Mouse (Mus musculus) G1E (cell line): Measurements from ENCODE around the gene Nprl2. TPM values are rescaled to one million over a fixed set of nuclear protein-coding genes. Genes with fewer than 3 reads are reported as not detected.
A peak's percentile ranks its signal among the peaks of the same experiment; 100 is the strongest.

Source experiments
- ATAC-seq: 2 replicates; pipeline ENCODE4 v1.8.0; 2016; ENCODE audit warnings: mild to moderate bottlenecking; ENCODE audit not compliant: insufficient number of reproducible peaks, poor library complexity, low FRiP score, severe bottlenecking; ENCODE audit errors: extremely low read depth
- DNase-seq: peaks from one replicate; pipeline ENCODE4 v3.0.0; 2012; ENCODE audit warnings: low spot score
- H3K27me3 ChIP-seq: 2 replicates; pipeline ENCODE4 v1.6.1; 2012; ENCODE audit warnings: mild to moderate bottlenecking, low read length, inconsistent platforms; ENCODE audit not compliant: insufficient read depth
- H3K36me3 ChIP-seq: replicated peaks from 2 replicates; pipeline ENCODE3; 2012; ENCODE audit warnings: mild to moderate bottlenecking, inconsistent platforms
- H3K4me1 ChIP-seq: 2 replicates; pipeline ENCODE4 v1.6.1; 2012; ENCODE audit warnings: low read depth, low read length, inconsistent platforms, mixed read lengths; ENCODE audit not compliant: insufficient read depth
- H3K4me3 ChIP-seq: 2 replicates; pipeline ENCODE4 v1.5.1; 2012; ENCODE audit warnings: low read depth, mild to moderate bottlenecking, inconsistent platforms, low read length, moderate library complexity, mixed read lengths
- H3K9me3 ChIP-seq: replicated peaks from 2 replicates; pipeline ENCODE4 v1.6.1; 2012; ENCODE audit warnings: inconsistent platforms
- CTCF ChIP-seq: IDR thresholded peaks from 2 replicates; pipeline ENCODE4 v1.5.1; 2012; ENCODE audit warnings: low read depth, low read length, inconsistent platforms, mixed read lengths
- GATA1 ChIP-seq: IDR thresholded peaks from 2 replicates; pipeline ENCODE4 v1.6.1; 2012; ENCODE audit warnings: borderline replicate concordance, low read length, inconsistent platforms, mixed read lengths
- GATA2 ChIP-seq: IDR thresholded peaks from 2 replicates; pipeline ENCODE4 v1.6.1; 2012; ENCODE audit warnings: low read depth, low read length, inconsistent platforms, borderline replicate concordance
- POLR2AphosphoS5 ChIP-seq: IDR thresholded peaks from 2 replicates; pipeline ENCODE4 v1.6.1; 2012; ENCODE audit warnings: low read depth, low read length, inconsistent platforms; ENCODE audit not compliant: insufficient replicate concordance
- TAL1 ChIP-seq: conservative IDR thresholded peaks from 2 replicates; pipeline ENCODE4 v1.6.1; 2012; ENCODE audit warnings: low read depth, low read length, inconsistent platforms, mixed read lengths
- polyA plus RNA-seq: library from polyadenylated mRNA; stranded (reverse); fragments of >175 nt; gene quantifications from 2 replicates; pipeline ENCODE4 v1.2.3, GENCODE M21; 2012
- total RNA-seq, 2 experiments: library from RNA; stranded (forward) in 1 of 2; stranded (reverse) in 1 of 2; fragments of 200-1000 nt in 1 of 2; fragments of >200 nt in 1 of 2; fragmentation: Nextera tagmentation in 1 of 2; gene quantifications; 2 replicates each; pipeline ENCODE4 v1.2.3; 2014 to 2017

Nprl2 gene
- total and polyA plus RNA-seq, 3 experiments = 1.7 to 22.6 (median 18.4) TPM

GRCm38 (mm10) chr9:107520331-107520730 is 21.7 kb upstream of the Nprl2 start:
- H3K4me3 ChIP-seq = no peak overlapping the region
- H3K27me3 ChIP-seq = peaks cover 69% of the 10 kb centered on the region
- H3K4me1 ChIP-seq = peaks cover 3% of the 10 kb centered on the region; the same call in 1 of the 2 replicates
- no peaks in the 10 kb centered on the region for H3K36me3 ChIP-seq
- H3K9me3 ChIP-seq = no peaks in the 10 kb centered on the region
- no peak for DNase-seq
- no peak for TF ChIP-seq GATA1
- TF ChIP-seq CTCF = no peak
- no peak for TF ChIP-seq POLR2AphosphoS5
- TF ChIP-seq GATA2 = no peak
- no peak for TF ChIP-seq TAL1
- ATAC-seq = no peak

DNA sequence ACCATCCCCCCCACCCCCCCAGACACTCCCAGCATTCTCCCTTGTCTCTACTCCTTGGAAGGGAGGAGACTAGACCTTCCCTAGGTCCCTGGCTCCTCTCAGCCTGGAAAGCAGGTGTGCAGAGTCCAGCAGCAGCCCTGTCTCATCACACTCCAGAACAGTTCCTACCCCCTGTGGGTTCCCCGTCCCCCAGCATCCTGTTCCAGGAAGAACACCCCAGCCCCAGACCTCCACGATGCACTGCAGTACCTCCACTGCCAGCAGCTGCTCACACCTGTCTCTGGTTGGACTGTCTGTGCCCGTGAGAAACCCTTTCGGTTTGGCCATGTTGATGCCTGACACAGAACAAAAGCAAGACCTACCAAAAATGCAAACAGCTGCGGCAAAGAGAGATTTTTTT is 20.8 kb upstream of the Nprl2 start:
- H3K4me1 ChIP-seq = peaks cover 3% of the 10 kb centered on the region
- no peak overlapping the region for H3K4me3 ChIP-seq
- peaks cover 76% of the 10 kb centered on the region for H3K27me3 ChIP-seq
- TF ChIP-seq GATA1 = no peak
- TF ChIP-seq GATA2 = no peak
- no peak for TF ChIP-seq CTCF
- no peak for TF ChIP-seq POLR2AphosphoS5
- TF ChIP-seq TAL1 = no peak
- DNase-seq (no peak), ATAC-seq (no peak)
- no peaks in the 10 kb centered on the region for H3K9me3 ChIP-seq
- no peaks in the 10 kb centered on the region for H3K36me3 ChIP-seq

- DNase-seq (no peak), ATAC-seq (no peak)
- no peak overlapping the region for H3K4me3 ChIP-seq
- H3K36me3 ChIP-seq = no peaks in the 10 kb centered on the region
- TF ChIP-seq TAL1 = no peak
- TF ChIP-seq CTCF = no peak
- TF ChIP-seq GATA1 = no peak
- TF ChIP-seq GATA2 = no peak
- TF ChIP-seq POLR2AphosphoS5 = no peak
- peaks cover 78% of the 10 kb centered on the region for H3K27me3 ChIP-seq
- no peaks in the 10 kb centered on the region for H3K9me3 ChIP-seq
- H3K4me1 ChIP-seq = peaks cover 10% of the 10 kb centered on the region
These were observed 20.2 kb upstream of the Nprl2 start for GRCm38 (mm10) chr9:107521711-107522399.

- DNase-seq (no peak), ATAC-seq (no peak)
- Histone ChIP-seq H3K4me1 (peaks cover 12% of the 10 kb centered on the region), H3K9me3 (no peaks in the 10 kb centered on the region), H3K36me3 (no peaks in the 10 kb centered on the region), H3K27me3 (peaks cover 78% of the 10 kb centered on the region), H3K4me3 (no peak overlapping the region)
- TF ChIP-seq TAL1 (no peak), CTCF (no peak), GATA2 (no peak), POLR2AphosphoS5 (no peak), GATA1 (no peak)
These were observed 19.7 kb upstream of the Nprl2 start for GRCm38 (mm10) chr9:107522400-107522711.

DNA sequence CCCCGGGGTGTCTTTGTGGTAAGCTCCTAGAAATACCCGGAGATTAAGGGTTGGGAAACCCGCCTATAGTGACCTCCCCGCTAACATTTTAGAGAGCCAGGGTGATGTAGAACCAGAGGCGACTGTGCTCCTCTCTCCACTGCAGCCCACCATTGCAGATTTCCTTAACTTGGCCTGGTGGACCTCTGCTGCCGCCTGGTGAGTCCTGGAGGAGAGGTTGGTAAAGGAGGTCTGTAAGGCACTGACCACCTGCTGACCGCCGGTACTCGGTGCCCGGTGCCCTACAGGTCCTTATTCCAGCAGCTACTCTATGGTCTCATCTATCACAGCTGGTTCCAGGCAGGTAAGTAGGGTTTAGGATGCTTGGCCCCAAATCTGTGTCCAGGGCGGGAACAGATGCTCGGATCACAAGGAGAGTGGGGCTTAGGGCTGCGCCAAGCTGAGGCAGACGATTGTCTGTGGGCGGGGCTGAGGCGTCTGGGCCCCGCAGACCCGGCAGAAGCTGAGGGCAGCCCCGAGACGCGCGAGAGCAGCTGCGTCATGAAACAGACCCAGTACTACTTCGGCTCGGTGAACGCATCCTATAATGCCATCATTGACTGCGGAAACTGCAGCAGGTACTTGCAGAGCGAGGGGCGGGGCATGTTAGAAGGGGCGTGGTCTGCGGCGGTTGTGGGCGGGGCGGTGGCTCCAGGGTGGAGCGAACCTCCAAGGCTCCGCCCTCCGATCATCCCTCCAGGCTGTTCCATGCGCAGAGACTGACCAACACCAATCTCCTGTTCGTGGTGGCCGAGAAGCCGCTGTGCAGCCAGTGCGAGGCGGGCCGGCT is 15.6 kb upstream of the Nprl2 start:
- Histone ChIP-seq H3K36me3 (no peaks in the 10 kb centered on the region), H3K4me1 (peaks cover 9% of the 10 kb centered on the region), H3K9me3 (no peaks in the 10 kb centered on the region), H3K4me3 (no peak overlapping the region), H3K27me3 (peaks cover 72% of the 10 kb centered on the region)
- TF ChIP-seq CTCF (no peak), GATA1 (no peak), TAL1 (no peak), POLR2AphosphoS5 (no peak), GATA2 (no peak)
- ATAC-seq = no peak
- no peak for DNase-seq

- Histone ChIP-seq H3K36me3 (peaks cover 37% of the 10 kb centered on the region), H3K27me3 (peaks cover 16% of the 10 kb centered on the region), H3K4me1 (peaks cover 51% of the 10 kb centered on the region), H3K9me3 (no peaks in the 10 kb centered on the region), H3K4me3 (peak within 1 kb of the TSS; percentile 76)
- DNase-seq (peak; percentile 96), ATAC-seq (peak; percentile 91)
- no peak for TF ChIP-seq GATA1
- TF ChIP-seq TAL1 = no peak
- TF ChIP-seq GATA2 = no peak
- no peak for TF ChIP-seq POLR2AphosphoS5
- no peak for TF ChIP-seq CTCF
These were observed 8.1 kb upstream of the Nprl2 start, which contains the start of gene Tmem115 for GRCm38 (mm10) chr9:107533791-107534407. Tmem115 (plus strand) TSS chr9:107533945.
